Mouse (Mus musculus) myocyte (in vitro differentiated cells): Measurements from ENCODE around the gene Gabpb1.

Experiments
- E2F4 ChIP-seq: IDR thresholded peaks from one replicate; pipeline ENCODE4 v1.6.1; 2011; ENCODE audit warnings: mild to moderate bottlenecking, control low read depth, moderate library complexity; ENCODE audit not compliant: insufficient read depth
- MAX ChIP-seq: IDR thresholded peaks from one replicate; pipeline ENCODE4 v1.6.1; 2011; ENCODE audit warnings: low read depth, mild to moderate bottlenecking, control low read depth
- MYOG ChIP-seq, 3 experiments: IDR thresholded peaks; one replicate each; pipeline ENCODE4 v1.6.1; 2011; ENCODE audit warnings: control low read depth in 2 of 3, low read depth in 2 of 3, mild to moderate bottlenecking in 2 of 3; ENCODE audit not compliant: insufficient read length in 2 of 3, control insufficient read depth in 1 of 3, insufficient read depth in 1 of 3
- POLR2A ChIP-seq: IDR thresholded peaks from one replicate; pipeline ENCODE4 v1.6.1; 2011; ENCODE audit warnings: low read depth, mild to moderate bottlenecking, control low read depth, moderate library complexity; ENCODE audit not compliant: insufficient read length
- POLR2AphosphoS2 ChIP-seq: IDR thresholded peaks from one replicate; pipeline ENCODE4 v1.6.1; 2011; ENCODE audit warnings: low read depth, control low read depth; ENCODE audit not compliant: insufficient read length
- REST ChIP-seq: IDR thresholded peaks from one replicate; pipeline ENCODE4 v1.6.1; 2011; ENCODE audit warnings: mild to moderate bottlenecking, control low read depth, moderate library complexity; ENCODE audit not compliant: insufficient read depth, insufficient read length
- USF1 ChIP-seq: IDR thresholded peaks from one replicate; pipeline ENCODE4 v1.6.1; 2011; ENCODE audit warnings: low read depth, mild to moderate bottlenecking, control low read depth, moderate library complexity

DNA sequence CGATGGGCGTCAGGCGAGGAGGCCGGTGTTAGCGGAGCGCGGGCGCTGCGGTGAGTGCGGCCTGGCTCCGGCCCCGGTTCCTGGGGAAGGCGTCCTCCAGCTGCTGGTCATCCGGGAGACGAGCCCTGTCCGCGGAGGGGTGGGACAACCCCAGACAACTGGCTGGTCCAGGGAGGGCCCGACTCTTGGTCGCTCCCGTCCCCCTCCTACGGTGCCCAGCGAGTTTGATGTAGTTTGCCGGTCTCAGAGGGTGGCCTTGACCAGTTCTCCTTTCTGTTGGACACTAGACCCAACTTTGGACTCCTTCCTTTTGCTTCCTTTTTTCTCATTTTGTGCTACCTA lies 31.3 kb upstream of the Gabpb1 start:
- TF ChIP-seq REST, result no peak
- no peak for TF ChIP-seq MAX
- TF ChIP-seq USF1, result no peak
- TF ChIP-seq POLR2A, result no peak
- no peak for TF ChIP-seq POLR2AphosphoS2
- no peak for TF ChIP-seq E2F4
- peak in 1 of 3 experiments; percentile 44 for TF ChIP-seq MYOG (IDR thresholded peaks at IDR 0.05; ENCODE audit: control insufficient read depth in 1 of 3, insufficient read depth in 1 of 3, insufficient read length in 2 of 3, low read depth in 2 of 3)
